Mouse (Mus musculus): ENCODE measurements at regions not wholly inside any gene's neighbourhood (a gene's known extent, or its start where the extent isn't known, plus 50 kb on each side); places are given as distances from the start of the nearest gene placed in this dataset.

GRCm38 (mm10) chr5:64462411-64462810 is 306.3 kb downstream of the Tbc1d1 start:
- DNase-seq (ENCODE audit: low spot score in 2 of 2), result no peak

GRCm38 (mm10) chr5:64463570-64463969 is 307.5 kb downstream of the Tbc1d1 start:
- DNase-seq (ENCODE audit: low spot score in 2 of 2), result no peak

GRCm38 (mm10) chr5:64466320-64466719 is 310.2 kb downstream of the Tbc1d1 start:
- DNase-seq (ENCODE audit: low spot score in 2 of 2), result no peak

GRCm38 (mm10) chr5:64467856-64468255 is 311.8 kb downstream of the Tbc1d1 start:
- no peak for DNase-seq (ENCODE audit: low spot score in 2 of 2)

- DNase-seq (ENCODE audit: low spot score in 2 of 2), result no peak
Measured at GRCm38 (mm10) chr5:64468307-64468706, 312.2 kb downstream of the Tbc1d1 start.

- no peak for DNase-seq (ENCODE audit: low spot score in 2 of 2)
Measured at GRCm38 (mm10) chr5:64472008-64472407, 315.9 kb downstream of the Tbc1d1 start.

- no peak for DNase-seq (ENCODE audit: low spot score in 2 of 2)
Measured at GRCm38 (mm10) chr5:64472415-64472814, 316.3 kb downstream of the Tbc1d1 start.

- DNase-seq (ENCODE audit: low spot score in 2 of 2), result no peak
Measured at GRCm38 (mm10) chr5:64474868-64475267, 318.8 kb downstream of the Tbc1d1 start.

GRCm38 (mm10) chr5:64475736-64476519 is 319.8 kb downstream of the Tbc1d1 start:
- no peak for DNase-seq (ENCODE audit: low spot score in 2 of 2)

GRCm38 (mm10) chr5:64476641-64477369 is 320.7 kb downstream of the Tbc1d1 start:
- DNase-seq (ENCODE audit: low spot score in 2 of 2), result no peak

GRCm38 (mm10) chr5:64478143-64478542 is 322.0 kb downstream of the Tbc1d1 start:
- DNase-seq (ENCODE audit: low spot score in 2 of 2), result no peak

- DNase-seq (ENCODE audit: low spot score in 2 of 2), result no peak
Measured at GRCm38 (mm10) chr5:64478599-64479214, 322.6 kb downstream of the Tbc1d1 start.

- DNase-seq (ENCODE audit: low spot score in 2 of 2), result no peak
Measured at GRCm38 (mm10) chr5:64479315-64479714, 323.2 kb downstream of the Tbc1d1 start.

GRCm38 (mm10) chr5:64485043-64485442 is 318.1 kb upstream of the Klf3 start:
- DNase-seq (ENCODE audit: low spot score in 2 of 2), result no peak

- no peak for DNase-seq (ENCODE audit: low spot score in 2 of 2)
Measured at GRCm38 (mm10) chr5:64485856-64486255, 317.3 kb upstream of the Klf3 start.

- DNase-seq (ENCODE audit: low spot score in 2 of 2), result no peak
Measured at GRCm38 (mm10) chr5:64486761-64487160, 316.4 kb upstream of the Klf3 start.

- no peak for DNase-seq (ENCODE audit: low spot score in 2 of 2)
Measured at GRCm38 (mm10) chr5:64487698-64488398, 315.3 kb upstream of the Klf3 start.

- DNase-seq (ENCODE audit: low spot score in 2 of 2), result no peak
Measured at GRCm38 (mm10) chr5:64489656-64490444, 313.3 kb upstream of the Klf3 start.

- no peak for DNase-seq (ENCODE audit: low spot score in 2 of 2)
Measured at GRCm38 (mm10) chr5:64490445-64490950, 312.7 kb upstream of the Klf3 start.

- DNase-seq (ENCODE audit: low spot score in 2 of 2), result no peak
Measured at GRCm38 (mm10) chr5:64494429-64494828, 308.8 kb upstream of the Klf3 start.

GRCm38 (mm10) chr5:64496853-64497252 is 306.3 kb upstream of the Klf3 start:
- DNase-seq (ENCODE audit: low spot score in 2 of 2), result no peak

Measured in cerebellum, postnatal 4 days (tissue).